Mouse (Mus musculus) kidney, embryonic 15.5 days (tissue): ENCODE measurements at regions not wholly inside any gene's neighbourhood (a gene's known extent, or its start where the extent isn't known, plus 50 kb on each side); places are given as distances from the start of the nearest gene placed in this dataset.

ENCODE experiments used
- ATAC-seq: fragments of 200-750 bp; cut with Nextera tagmentation; replicated peaks from 2 replicates; pipeline ENCODE4 v1.8.0; 2017; ENCODE audit warnings: moderate TSS enrichment; ENCODE audit not compliant: low FRiP score
- H3K27ac ChIP-seq: fragments of 300-500 bp; sonication (generic); 2 replicates; pipeline ENCODE4 v1.5.1; 2015; ENCODE audit warnings: mild to moderate bottlenecking, inconsistent platforms
- H3K27me3 ChIP-seq: fragments of 300-500 bp; sonication (generic); 2 replicates; pipeline ENCODE4 v1.6.1; 2015; ENCODE audit warnings: inconsistent platforms
- H3K36me3 ChIP-seq: fragments of 300-500 bp; sonication (generic); 2 replicates; pipeline ENCODE4 v1.6.1; 2015; ENCODE audit warnings: inconsistent platforms
- H3K4me1 ChIP-seq: fragments of 300-500 bp; sonication (generic); 2 replicates; pipeline ENCODE4 v1.6.1; 2015; ENCODE audit warnings: inconsistent platforms
- H3K4me2 ChIP-seq: fragments of 300-500 bp; sonication (generic); 2 replicates; pipeline ENCODE4 v1.6.1; 2015; ENCODE audit warnings: moderate library complexity, mild to moderate bottlenecking, inconsistent platforms
- H3K4me3 ChIP-seq: fragments of 300-500 bp; sonication (generic); replicated peaks from 2 replicates; pipeline ENCODE4 v1.5.1; 2015; ENCODE audit warnings: mild to moderate bottlenecking, inconsistent platforms
- H3K9ac ChIP-seq: fragments of 300-500 bp; sonication (generic); 2 replicates; pipeline ENCODE4 v1.6.1; 2015; ENCODE audit warnings: mild to moderate bottlenecking, inconsistent platforms
- H3K9me3 ChIP-seq: fragments of 300-500 bp; sonication (generic); replicated peaks from 2 replicates; pipeline ENCODE4 v1.6.1; 2016; ENCODE audit warnings: inconsistent platforms
- WGBS: fragments of 180-500 bp; shearing (Covaris S2); methylation state at CpG from one replicate; pipeline ENCODE4 v1.1.7; 2015; ENCODE audit warnings: mixed read lengths; 5-methylcytosine and 5-hydroxymethylcytosine counted together

- Histone ChIP-seq H3K27me3 (peaks cover 18% of the 10 kb centered on the region), H3K4me1 (peaks cover 47% of the 10 kb centered on the region), H3K4me2 (peak overlapping the region; percentile 58), H3K9ac (peak overlapping the region; percentile 12; the same call in 1 of the 2 replicates), H3K27ac (peak overlapping the region; percentile 52), H3K4me3 (peak overlapping the region; percentile 24), H3K36me3 (no peaks in the 10 kb centered on the region), H3K9me3 (no peaks in the 10 kb centered on the region)
- WGBS, result 24% methylated on average over 5 of the region's 5 CpGs
- no peak for ATAC-seq
Observed at GRCm38 (mm10) chr19:45310291-45310881, 53.1 kb upstream of the Btrc start.

GRCm38 (mm10) chr19:45310944-45311603, 52.5 kb upstream of the Btrc start:
- 7% methylated on average over 15 of the region's 15 CpGs for WGBS
- Histone ChIP-seq H3K4me3 (peak overlapping the region; percentile 24), H3K27me3 (peaks cover 14% of the 10 kb centered on the region), H3K9ac (peak overlapping the region; percentile 12; the same call in 1 of the 2 replicates), H3K9me3 (no peaks in the 10 kb centered on the region), H3K4me2 (peak overlapping the region; percentile 58), H3K4me1 (peaks cover 47% of the 10 kb centered on the region), H3K27ac (peak overlapping the region; percentile 52), H3K36me3 (no peaks in the 10 kb centered on the region)
- peak; percentile 59 for ATAC-seq

- H3K36me3 ChIP-seq, result no peaks in the 10 kb centered on the region
- no peak overlapping the region for H3K9ac ChIP-seq
- WGBS, result 63% methylated on average over 19 of the region's 19 CpGs
- peaks cover 6% of the 10 kb centered on the region; the same call in 1 of the 2 replicates for H3K27me3 ChIP-seq
- no peaks in the 10 kb centered on the region for H3K9me3 ChIP-seq
- H3K4me1 ChIP-seq, result peaks cover 48% of the 10 kb centered on the region
- no peak overlapping the region for H3K4me2 ChIP-seq
- ATAC-seq, result no peak
- no peak overlapping the region for H3K4me3 ChIP-seq
- H3K27ac ChIP-seq, result peak overlapping the region; percentile 52; the same call in 1 of the 2 replicates
Observed at GRCm38 (mm10) chr19:45311831-45312537, 51.5 kb upstream of the Btrc start.

- Histone ChIP-seq H3K27ac (peak overlapping the region; percentile 77), H3K27me3 (peaks cover under 1% of the 10 kb centered on the region; the same call in 1 of the 2 replicates), H3K4me3 (no peak overlapping the region), H3K9me3 (no peaks in the 10 kb centered on the region), H3K4me1 (peaks cover 56% of the 10 kb centered on the region), H3K4me2 (no peak overlapping the region; the same call in 1 of the 2 replicates), H3K9ac (peak overlapping the region; percentile 33; the same call in 1 of the 2 replicates), H3K36me3 (no peaks in the 10 kb centered on the region)
- ATAC-seq, result peak; percentile 63
- 19% methylated on average over 6 of the region's 6 CpGs for WGBS
Observed at GRCm38 (mm10) chr19:45312713-45313365, 50.7 kb upstream of the Btrc start.
